Mouse (Mus musculus) cerebellum, adult 2 months (tissue): ENCODE measurements at regions not wholly inside any gene's neighbourhood (a gene's known extent, or its start where the extent isn't known, plus 50 kb on each side); places are given as distances from the start of the nearest gene placed in this dataset.

Source experiments
- CTCF ChIP-seq: fragments of 200-500 bp; IDR thresholded peaks from 2 replicates; pipeline ENCODE4 v1.5.1; 2011; ENCODE audit warnings: low read depth, mild to moderate bottlenecking, control low read depth, low read length, moderate library complexity, borderline replicate concordance; ENCODE audit not compliant: insufficient read depth
- POLR2A ChIP-seq: fragments of 200-500 bp; IDR thresholded peaks from 2 replicates; pipeline ENCODE4 v1.6.1; 2011; ENCODE audit warnings: low read length, control low read depth, borderline replicate concordance; ENCODE audit not compliant: insufficient read depth

- TF ChIP-seq CTCF: no peak
- no peak for TF ChIP-seq POLR2A
Measured at GRCm38 (mm10) chr5:12927247-12927646, 198.0 kb upstream of the Sema3a start.
